ENCODE assay signal across 11 mouse cellular contexts in the genomic region with DNA sequence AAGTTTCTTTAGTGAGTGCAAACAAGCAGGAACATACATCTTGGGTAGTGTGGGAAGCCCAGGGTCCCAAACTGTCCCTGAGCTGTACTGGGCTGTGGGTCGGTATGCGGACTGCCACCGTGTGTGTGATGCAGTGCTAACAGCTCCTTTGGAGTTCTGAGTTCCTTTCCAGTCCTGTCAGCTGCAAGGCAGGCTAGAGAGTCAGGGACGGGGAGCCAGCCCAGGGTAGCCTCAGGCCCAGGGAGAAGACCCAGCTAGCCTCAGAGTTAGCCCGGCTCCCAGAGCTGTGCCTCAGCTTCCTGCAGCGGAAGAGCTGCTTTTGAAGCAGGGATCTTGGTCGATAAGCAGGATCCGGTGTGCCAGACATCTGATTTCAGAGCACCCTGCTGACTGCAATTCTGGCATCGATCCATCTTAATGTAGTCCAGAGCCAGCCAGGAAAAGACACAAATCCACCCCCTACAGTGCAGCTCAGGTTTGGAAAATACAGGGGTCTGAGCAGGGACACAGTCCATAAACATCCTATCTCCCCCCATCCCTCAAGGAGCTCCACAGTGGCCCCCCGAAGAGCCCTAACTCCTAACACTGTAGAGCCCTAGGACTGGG. TPM values are rescaled to one million over a fixed set of nuclear protein-coding genes. Genes with fewer than 3 reads are reported as not detected.
A peak's percentile ranks its signal among the peaks of the same experiment; 100 is the strongest.
DNase-seq lines count a peak whose midpoint lies in the region; ATAC-seq and TF ChIP-seq lines count a peak whose summit lies in the region.
"Had no signal": no experiment of that assay in that cellular context is flagged by ENCODE, and none has a peak within 500 bp of the region (broad histone marks: within the 10 kb centered on the region; RNA-seq: fewer than 3 reads in every experiment).

No protein-coding gene starts in this region.

- peaks cover 13% of the 10 kb centered on the region for H3K4me1 ChIP-seq in forebrain, embryonic 15.5 days
- no peaks in the 10 kb centered on the region for H3K4me1 ChIP-seq in forebrain, embryonic 11.5 days (replicated peaks; ENCODE audit: control insufficient read depth, insufficient read depth, low read length)
- peaks cover 8% of the 10 kb centered on the region for H3K4me1 ChIP-seq in hindbrain, postnatal 0 days (ENCODE audit: insufficient read depth, low read length)
- H3K4me1 ChIP-seq: midbrain, embryonic 12.5 days had no signal

- peak overlapping the region; percentile 24 for H3K27ac ChIP-seq in forebrain, embryonic 15.5 days (replicated peaks)
- no peak overlapping the region for H3K27ac ChIP-seq in forebrain, embryonic 11.5 days (ENCODE audit: low read depth, low read length)
- H3K27ac ChIP-seq in layer of hippocampus, adult 2 months, result 0 out of 2 replicates have a peak overlapping the region, but pooled peaks have one; percentile 10
- H3K27ac ChIP-seq in hindbrain, postnatal 0 days, result peak overlapping the region; percentile 64
- H3K27ac ChIP-seq: liver, embryonic 13.5 days; midbrain, embryonic 12.5 days had no signal

- WGBS in forebrain, embryonic 15.5 days, result 74% methylated on average over 10 of the region's 10 CpGs
- 85% methylated on average over 10 of the region's 10 CpGs for WGBS in forebrain, embryonic 11.5 days
- 56% methylated on average over 10 of the region's 10 CpGs for WGBS in hindbrain, postnatal 0 days

- no peak overlapping the region for H3K4me3 ChIP-seq in forebrain, embryonic 15.5 days
- no peak overlapping the region for H3K4me3 ChIP-seq in forebrain, embryonic 11.5 days (ENCODE audit: low read depth, low read length)
- no peak overlapping the region for H3K4me3 ChIP-seq in layer of hippocampus, adult 2 months
- no peak overlapping the region for H3K4me3 ChIP-seq in hindbrain, postnatal 0 days (ENCODE audit: low read length)
- H3K4me3 ChIP-seq: liver, embryonic 13.5 days; midbrain, embryonic 12.5 days had no signal

- peaks cover 9% of the 10 kb centered on the region for H3K36me3 ChIP-seq in forebrain, embryonic 15.5 days
- H3K36me3 ChIP-seq in forebrain, embryonic 11.5 days (ENCODE audit: control insufficient read depth, insufficient read depth, low read length), result no peaks in the 10 kb centered on the region; the same call in 1 of the 2 replicates
- H3K36me3 ChIP-seq in hindbrain, postnatal 0 days (ENCODE audit: insufficient read depth, low read length), result peaks cover 6% of the 10 kb centered on the region

- no peaks in the 10 kb centered on the region for H3K9me3 ChIP-seq in forebrain, embryonic 15.5 days
- no peaks in the 10 kb centered on the region for H3K9me3 ChIP-seq in forebrain, embryonic 11.5 days (ENCODE audit: control insufficient read depth, low read length)
- no peaks in the 10 kb centered on the region for H3K9me3 ChIP-seq in hindbrain, postnatal 0 days (ENCODE audit: low read length)
- H3K9me3 ChIP-seq: liver, embryonic 13.5 days; midbrain, embryonic 12.5 days had no signal

- ATAC-seq in cerebellum, adult (ENCODE audit: insufficient number of reproducible peaks, low FRiP score, low TSS enrichment), result 0 out of 2 replicates have a peak, but pooled peaks have one; percentile 8
- ATAC-seq in forebrain, embryonic 15.5 days (replicated peaks), result peak; percentile 46; the same call in 1 of the 2 replicates
- no peak for ATAC-seq in forebrain, embryonic 11.5 days (replicated peaks; ENCODE audit: low FRiP score)
- no peak for ATAC-seq in hindbrain, postnatal 0 days

- no peaks in the 10 kb centered on the region for H3K27me3 ChIP-seq in forebrain, embryonic 15.5 days
- H3K27me3 ChIP-seq in forebrain, embryonic 11.5 days (ENCODE audit: control insufficient read depth, insufficient read depth, low read length), result no peaks in the 10 kb centered on the region
- no peaks in the 10 kb centered on the region for H3K27me3 ChIP-seq in hindbrain, postnatal 0 days (ENCODE audit: insufficient read depth, low read length)
- H3K27me3 ChIP-seq: CH12.LX; liver, embryonic 13.5 days; midbrain, embryonic 12.5 days had no signal

- H3K4me2 ChIP-seq in forebrain, embryonic 15.5 days (replicated peaks), result no peak overlapping the region
- H3K4me2 ChIP-seq in forebrain, embryonic 11.5 days (ENCODE audit: low read depth, low read length, severe bottlenecking), result no peak overlapping the region
- no peak overlapping the region for H3K4me2 ChIP-seq in hindbrain, postnatal 0 days (ENCODE audit: low read depth, low read length)
- H3K4me2 ChIP-seq: liver, embryonic 13.5 days; midbrain, embryonic 12.5 days had no signal

- DNase-seq in cerebellum, adult 11-12 months, result no peak
- no peak for DNase-seq in forebrain, embryonic 11.5 days (ENCODE audit: low spot score)
- no peak for DNase-seq in layer of hippocampus, adult 2 months (ENCODE audit: low spot score in 2 of 2)
- DNase-seq in layer of hippocampus, adult 8-10 months (ENCODE audit: low spot score in 2 of 2), result no peak
- peak; percentile 27 for DNase-seq in hindbrain, postnatal 0 days (ENCODE audit: low spot score)
- DNase-seq in spleen, postnatal 10 days (ENCODE audit: low spot score in 2 of 2), result no peak
- DNase-seq: liver, embryonic 13.5 days had no signal

- TF ChIP-seq CTCF in layer of hippocampus, adult 2 months (conservative IDR thresholded peaks at IDR 0.05), result no peak
- no peak for TF ChIP-seq CTCF in hindbrain, postnatal 0 days (IDR thresholded peaks at IDR 0.05; ENCODE audit: low read depth)

- H3K9ac ChIP-seq in forebrain, embryonic 15.5 days (replicated peaks), result no peak overlapping the region
- H3K9ac ChIP-seq in forebrain, embryonic 11.5 days (ENCODE audit: low read length), result no peak overlapping the region
- no peak overlapping the region for H3K9ac ChIP-seq in hindbrain, postnatal 0 days (replicated peaks; ENCODE audit: low read length)
- H3K9ac ChIP-seq: liver, embryonic 13.5 days; midbrain, embryonic 12.5 days had no signal

RNA-seq across cellular contexts. Expression of gene Ndufaf8, which starts 21.3 kb away (rescaled TPM):
- polyA plus RNA-seq in forebrain, embryonic 15.5 days (2015; fragmentation: Nextera tagmentation; extraction: Ambion mirVana), result 49.7 and 56.9 TPM in 2 replicates
- 65.2 and 69.9 TPM in 2 replicates for polyA plus RNA-seq in forebrain, embryonic 11.5 days (2014; fragmentation: Nextera tagmentation; extraction: Ambion mirVana)
- total RNA-seq in layer of hippocampus, adult 2 months (2021), result 10 to 100 TPM; 35.2 to 46.9 TPM
- total RNA-seq in layer of hippocampus, adult 8-10 months (2022), result 10 to 100 TPM; 17.8 to 46.9 (median 30.6) TPM
- 56.1 and 82.6 TPM in 2 replicates for total RNA-seq in hindbrain, postnatal 0 days (2014; rRNA removed)
- polyA plus RNA-seq in hindbrain, postnatal 0 days (2015; fragmentation: Nextera tagmentation; extraction: Ambion mirVana), result 62.7 and 70.2 TPM in 2 replicates

RNA-seq across cellular contexts. Expression of gene Tepsin, which starts 21.5 kb away (rescaled TPM):
- polyA plus RNA-seq in forebrain, embryonic 15.5 days (2015; fragmentation: Nextera tagmentation; extraction: Ambion mirVana), result 18.7 and 21.9 TPM in 2 replicates
- polyA plus RNA-seq in forebrain, embryonic 11.5 days (2014; fragmentation: Nextera tagmentation; extraction: Ambion mirVana), result 22.0 and 24.8 TPM in 2 replicates
- 10 to 100 TPM; 16.3 to 17.1 TPM for total RNA-seq in layer of hippocampus, adult 2 months (2021)
- total RNA-seq in layer of hippocampus, adult 8-10 months (2022), result 10 to 100 TPM; 17.7 to 18.2 (median 18.0) TPM
- total RNA-seq in hindbrain, postnatal 0 days (2014; rRNA removed), result 30.6 and 31.6 TPM in 2 replicates
- polyA plus RNA-seq in hindbrain, postnatal 0 days (2015; fragmentation: Nextera tagmentation; extraction: Ambion mirVana), result 13.8 and 14.8 TPM in 2 replicates

RNA-seq across cellular contexts. Expression of gene Slc38a10, which starts 31.1 kb away (rescaled TPM):
- polyA plus RNA-seq in forebrain, embryonic 15.5 days (2015; fragmentation: Nextera tagmentation; extraction: Ambion mirVana), result 97.7 and 98.9 TPM in 2 replicates
- 58.3 and 68.2 TPM in 2 replicates for polyA plus RNA-seq in forebrain, embryonic 11.5 days (2014; fragmentation: Nextera tagmentation; extraction: Ambion mirVana)
- 10 to 100 TPM; 86.1 to 86.5 TPM for total RNA-seq in layer of hippocampus, adult 2 months (2021)
- 10 to 100 TPM; 83.1 to 95.2 (median 88.8) TPM for total RNA-seq in layer of hippocampus, adult 8-10 months (2022)
- 167 and 178 TPM in 2 replicates for total RNA-seq in hindbrain, postnatal 0 days (2014; rRNA removed)
- 95.9 and 101 TPM in 2 replicates for polyA plus RNA-seq in hindbrain, postnatal 0 days (2015; fragmentation: Nextera tagmentation; extraction: Ambion mirVana)

RNA-seq across cellular contexts. Expression of gene Cep131, which starts 33.4 kb away (rescaled TPM):
- polyA plus RNA-seq in forebrain, embryonic 15.5 days (2015; fragmentation: Nextera tagmentation; extraction: Ambion mirVana), result 34.6 and 35.0 TPM in 2 replicates
- polyA plus RNA-seq in forebrain, embryonic 11.5 days (2014; fragmentation: Nextera tagmentation; extraction: Ambion mirVana), result 50.1 and 51.9 TPM in 2 replicates
- 10 to 100 TPM; 35.6 to 37.0 TPM for total RNA-seq in layer of hippocampus, adult 2 months (2021)
- total RNA-seq in layer of hippocampus, adult 8-10 months (2022), result 10 to 100 TPM; 34.0 to 41.5 (median 35.9) TPM
- 18.5 and 18.7 TPM in 2 replicates for total RNA-seq in hindbrain, postnatal 0 days (2014; rRNA removed)
- 23.3 and 26.4 TPM in 2 replicates for polyA plus RNA-seq in hindbrain, postnatal 0 days (2015; fragmentation: Nextera tagmentation; extraction: Ambion mirVana)

Comparison
In these comparisons a context has a peak if more than half of its experiments do, and no peak if none do; other contexts are left out.
1. ATAC-seq: peak in cerebellum, adult (single experiment) and forebrain, embryonic 15.5 days (single experiment); none in forebrain, embryonic 11.5 days (single experiment) and hindbrain, postnatal 0 days (single experiment).